Mouse (Mus musculus): ENCODE data around the gene Ebpl. TPM values are rescaled to one million over a fixed set of nuclear protein-coding genes. Genes with fewer than 3 reads are reported as not detected.

The Ebpl gene
- total and polyA plus RNA-seq, 3 experiments = 3.6 to 12.9 (median 4.8) TPM

DNA sequence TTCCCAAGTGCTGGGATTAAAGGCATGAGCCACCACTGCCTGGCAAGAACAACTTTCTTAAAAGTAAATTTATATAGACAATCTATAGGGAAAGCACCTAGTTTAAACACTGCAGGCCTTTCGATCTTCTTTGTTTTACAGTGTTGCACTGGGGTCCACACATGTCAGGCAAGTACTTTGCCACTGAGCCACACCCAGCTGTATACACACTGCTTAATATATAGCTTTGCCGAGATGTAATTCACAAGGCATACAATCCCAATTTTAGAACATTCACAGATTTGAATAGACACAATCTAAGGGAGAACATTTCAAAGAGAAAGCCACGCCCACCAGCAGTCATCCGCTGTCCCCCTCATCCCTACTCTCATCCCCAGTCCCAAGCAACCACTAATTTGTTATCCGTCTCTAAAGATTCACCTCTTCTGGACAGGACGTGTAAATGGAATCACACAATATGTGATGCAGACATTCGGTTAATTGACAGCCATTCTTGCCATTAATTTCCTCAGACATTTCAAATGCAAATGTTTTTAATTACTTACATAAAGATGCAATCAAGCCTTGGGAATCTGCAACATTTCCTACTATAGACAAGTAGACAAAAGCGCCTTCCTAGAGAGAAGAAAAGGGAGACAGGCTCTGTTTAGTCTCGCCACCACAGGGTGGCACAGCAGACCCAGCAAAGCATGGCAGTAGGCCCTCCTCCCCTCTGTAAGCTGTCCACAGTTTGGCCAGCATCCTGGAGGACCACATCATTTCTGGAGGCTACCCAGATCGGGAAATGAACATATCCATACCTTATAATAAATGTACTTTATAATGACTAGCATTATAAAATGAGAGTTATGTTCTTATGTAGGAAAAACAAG lies 13.2 kb downstream of the Ebpl start:
- no peaks in the 10 kb centered on the region for H3K27me3 ChIP-seq (replicated peaks)
- H3K4me1 ChIP-seq (ENCODE audit: control insufficient read depth in 1 of 2, insufficient read depth in 2 of 2) = peaks cover 0 to 16% of the 10 kb centered on the region in 2 experiments; a peak in 2 of 4 replicates
- no peak overlapping the region for H3K27ac ChIP-seq (ENCODE audit: insufficient read depth, low read depth)
- in situ Hi-C loops (cut with MboI; ENCODE audit: low pct_ligation_motif_present, low pct_unique_long_range_greater_than_20kb, low sequenced_read_pairs) = no loop called here
- no peak overlapping the region for H3K4me3 ChIP-seq (replicated peaks in 1 of 3; ENCODE audit: low read depth in 2 of 3, low read length in 2 of 3, poor library complexity in 1 of 3)
- H3K4me2 ChIP-seq (ENCODE audit: insufficient read depth, low read depth, poor library complexity, severe bottlenecking) = no peak overlapping the region
- TF ChIP-seq USF1 (IDR thresholded peaks at IDR 0.05; ENCODE audit: low read depth, low read length) = no peak
- TF ChIP-seq SMC3 (IDR thresholded peaks at IDR 0.05; ENCODE audit: low read depth, low read length) = peak; percentile 14; the same call in 1 of the 2 replicates
- peak; percentile 37 for TF ChIP-seq RAD21 (IDR thresholded peaks at IDR 0.05; ENCODE audit: low read depth, low read length)
- TF ChIP-seq MXI1 (IDR thresholded peaks at IDR 0.05; ENCODE audit: low read depth, low read length) = no peak
- TF ChIP-seq CTCF (conservative IDR thresholded peaks at IDR 0.05 in 1 of 2, IDR thresholded peaks at IDR 0.05 in 1 of 2; ENCODE audit: low read depth in 2 of 2, low read length in 2 of 2) = peak in 1 of 2 experiments; percentile 50; a peak in 2 of 4 replicates
- no peak for TF ChIP-seq E2F4 (IDR thresholded peaks at IDR 0.05; ENCODE audit: insufficient replicate concordance, low read depth, low read length)
- no peak for TF ChIP-seq JUND (conservative IDR thresholded peaks at IDR 0.05; ENCODE audit: low read depth, low read length)
- H3K9ac ChIP-seq (ENCODE audit: insufficient read depth, low read depth) = no peak overlapping the region
- dilution Hi-C loops (cut with MboI; ENCODE audit: extremely low pct_ligation_motif_present, extremely low pct_unique_long_range_greater_than_20kb, low sequenced_read_pairs) = no loop called here
- H3K9me3 ChIP-seq (replicated peaks; ENCODE audit: low read length) = no peaks in the 10 kb centered on the region
- peaks cover 0 to 44% of the 10 kb centered on the region in 2 experiments for H3K36me3 ChIP-seq (replicated peaks in 1 of 2; ENCODE audit: control insufficient read depth in 1 of 2, insufficient read depth in 1 of 2, low read length in 1 of 2)
- no peak for DNase-seq (ENCODE audit: extremely low read depth)
- no peaks in the 10 kb centered on the region for H3K79me2 ChIP-seq (replicated peaks; ENCODE audit: control insufficient read depth, extremely low read depth, insufficient read depth, poor library complexity, severe bottlenecking)

DNA sequence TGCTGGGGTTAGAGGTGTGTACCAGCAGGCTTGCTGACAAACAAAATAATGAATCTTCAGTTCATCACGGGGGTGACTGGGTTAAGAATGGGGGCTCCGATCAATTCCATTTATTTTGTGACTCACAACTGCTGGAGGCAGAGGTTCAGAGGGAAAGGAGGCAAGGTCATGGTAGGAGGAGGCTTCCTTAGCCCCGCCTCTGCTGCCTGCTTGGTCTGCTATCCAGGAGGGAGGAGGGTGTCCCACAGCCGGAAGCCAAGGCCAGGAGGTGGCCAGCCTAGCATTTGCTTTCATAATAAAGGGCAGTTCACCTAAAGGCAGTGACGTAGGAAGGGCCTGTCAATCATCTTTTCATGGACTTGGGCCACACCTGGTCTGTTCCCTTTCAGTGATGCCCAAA lies 15.6 kb downstream of the Ebpl start:
- Histone ChIP-seq H3K9me3 (replicated peaks; ENCODE audit: low read length) (no peaks in the 10 kb centered on the region), H3K9ac (ENCODE audit: insufficient read depth, low read depth) (no peak overlapping the region), H3K36me3 (replicated peaks in 1 of 2; ENCODE audit: control insufficient read depth in 1 of 2, insufficient read depth in 1 of 2, low read length in 1 of 2) (peaks cover 0 to 52% of the 10 kb centered on the region in 2 experiments), H3K27ac (ENCODE audit: insufficient read depth, low read depth) (no peak overlapping the region), H3K79me2 (replicated peaks; ENCODE audit: control insufficient read depth, extremely low read depth, insufficient read depth, poor library complexity, severe bottlenecking) (no peaks in the 10 kb centered on the region), H3K4me1 (ENCODE audit: control insufficient read depth in 1 of 2, insufficient read depth in 2 of 2) (no peaks in the 10 kb centered on the region; a peak in 1 of 4 replicates), H3K27me3 (replicated peaks) (no peaks in the 10 kb centered on the region), H3K4me3 (replicated peaks in 1 of 3; ENCODE audit: low read depth in 2 of 3, low read length in 2 of 3, poor library complexity in 1 of 3) (no peak overlapping the region), H3K4me2 (ENCODE audit: insufficient read depth, low read depth, poor library complexity, severe bottlenecking) (no peak overlapping the region)
- DNase-seq (ENCODE audit: extremely low read depth) = no peak
- TF ChIP-seq POLR2A (IDR thresholded peaks at IDR 0.05; ENCODE audit: low read depth, low read length) (no peak), CHD2 (IDR thresholded peaks at IDR 0.05; ENCODE audit: low read length) (no peak), CTCF (conservative IDR thresholded peaks at IDR 0.05 in 1 of 2, IDR thresholded peaks at IDR 0.05 in 1 of 2; ENCODE audit: low read depth in 2 of 2, low read length in 2 of 2) (no peak), MAFK (IDR thresholded peaks at IDR 0.05; ENCODE audit: insufficient replicate concordance, low read length) (no peak), ZNF384 (IDR thresholded peaks at IDR 0.05; ENCODE audit: low read depth, low read length) (no peak), ETS1 (conservative IDR thresholded peaks at IDR 0.05; ENCODE audit: low read depth, low read length) (no peak), GABPA (IDR thresholded peaks at IDR 0.05; ENCODE audit: insufficient replicate concordance, low read depth, low read length) (no peak)
- in situ Hi-C loops (cut with MboI; ENCODE audit: low pct_ligation_motif_present, low pct_unique_long_range_greater_than_20kb, low sequenced_read_pairs) = no loop called here
- dilution Hi-C loops (cut with MboI; ENCODE audit: extremely low pct_ligation_motif_present, extremely low pct_unique_long_range_greater_than_20kb, low sequenced_read_pairs) = no loop called here

All from CH12.LX (cell line).